In the genomic region with DNA sequence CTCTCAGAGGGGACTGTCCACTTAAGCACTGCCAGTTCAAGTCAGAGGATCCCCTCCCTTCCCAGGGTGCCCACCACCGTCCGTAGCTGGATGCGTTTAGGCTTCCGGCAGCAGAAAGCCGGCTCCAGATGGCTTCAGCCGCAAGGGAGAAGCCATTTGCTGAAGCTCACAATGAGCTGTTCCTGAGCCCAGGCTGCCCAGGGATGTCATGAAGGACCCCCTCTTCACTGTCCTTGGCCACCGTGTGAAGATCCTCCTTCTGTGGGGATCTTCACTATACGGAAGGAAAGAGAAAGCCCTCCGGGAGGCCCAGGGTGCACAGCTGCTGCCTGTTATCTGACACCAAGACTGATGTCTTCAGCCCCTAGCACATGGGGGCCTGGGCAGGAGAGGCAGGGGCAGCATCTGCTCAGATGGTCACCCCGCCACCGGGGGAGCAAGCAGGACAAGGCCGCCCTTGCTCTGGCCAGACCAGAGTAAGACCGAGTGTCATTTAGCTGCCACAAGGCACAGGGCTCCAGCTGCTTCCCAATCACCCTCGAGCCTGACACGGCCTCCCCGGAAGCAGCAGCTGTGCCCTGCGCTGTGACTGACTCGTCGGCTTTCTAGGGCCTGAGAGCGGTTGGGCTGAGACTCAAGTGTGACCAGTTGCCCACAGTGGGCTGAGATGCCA, we compare ENCODE assay signal across 8 mouse cellular contexts.
DNase-seq lines count a peak whose midpoint lies in the region; ATAC-seq and TF ChIP-seq lines count a peak whose summit lies in the region.

No protein-coding gene starts in this region.

- H3K27ac ChIP-seq in kidney, embryonic 16.5 days (ENCODE audit: low read length): peak overlapping the region; percentile 93
- peak overlapping the region; percentile 68 for H3K27ac ChIP-seq in forebrain, embryonic 13.5 days
- peak overlapping the region; percentile 84 for H3K27ac ChIP-seq in intestine, embryonic 14.5 days (ENCODE audit: low read depth)
- H3K27ac ChIP-seq in midbrain, embryonic 11.5 days (ENCODE audit: low read depth, low read length): peak overlapping the region; percentile 63

- 6% methylated on average over 20 of the region's 20 CpGs for WGBS in kidney, embryonic 16.5 days
- 46% methylated on average over 20 of the region's 20 CpGs for WGBS in forebrain, embryonic 13.5 days
- WGBS in intestine, embryonic 14.5 days: 25% methylated on average over 20 of the region's 20 CpGs
- WGBS in midbrain, embryonic 11.5 days: 35% methylated on average over 20 of the region's 20 CpGs

- peak overlapping the region; percentile 11; the same call in 1 of the 2 replicates for H3K4me3 ChIP-seq in kidney, embryonic 16.5 days (ENCODE audit: low read length)
- peak overlapping the region; percentile 31; the same call in 1 of the 2 replicates for H3K4me3 ChIP-seq in G1E (ENCODE audit: low read depth, low read length)
- H3K4me3 ChIP-seq in forebrain, embryonic 13.5 days: no peak overlapping the region
- no peak overlapping the region for H3K4me3 ChIP-seq in intestine, embryonic 14.5 days (ENCODE audit: low read depth, low read length)
- H3K4me3 ChIP-seq in midbrain, embryonic 11.5 days (ENCODE audit: low read depth, low read length): no peak overlapping the region

- H3K27me3 ChIP-seq in kidney, embryonic 16.5 days (ENCODE audit: insufficient read depth, low read length): no peaks in the 10 kb centered on the region
- H3K27me3 ChIP-seq in G1E (ENCODE audit: insufficient read depth, low read length): peaks cover 2% of the 10 kb centered on the region; the same call in 1 of the 2 replicates
- H3K27me3 ChIP-seq in forebrain, embryonic 13.5 days: no peaks in the 10 kb centered on the region
- H3K27me3 ChIP-seq in intestine, embryonic 14.5 days (replicated peaks; ENCODE audit: control insufficient read depth, insufficient read depth, low read length): no peaks in the 10 kb centered on the region
- no peaks in the 10 kb centered on the region for H3K27me3 ChIP-seq in midbrain, embryonic 11.5 days (ENCODE audit: control insufficient read depth, insufficient read depth, low read length)

- H3K36me3 ChIP-seq in kidney, embryonic 16.5 days (ENCODE audit: insufficient read depth, low read length): no peaks in the 10 kb centered on the region
- H3K36me3 ChIP-seq in G1E (replicated peaks): peaks cover 60% of the 10 kb centered on the region
- no peaks in the 10 kb centered on the region for H3K36me3 ChIP-seq in forebrain, embryonic 13.5 days (ENCODE audit: poor library complexity, severe bottlenecking)
- no peaks in the 10 kb centered on the region for H3K36me3 ChIP-seq in intestine, embryonic 14.5 days (ENCODE audit: control insufficient read depth, insufficient read depth, low read length)
- H3K36me3 ChIP-seq in midbrain, embryonic 11.5 days (ENCODE audit: control insufficient read depth, insufficient read depth, low read length): no peaks in the 10 kb centered on the region

- DNase-seq in kidney, postnatal 36 days: no peak
- no peak for DNase-seq in G1E (ENCODE audit: low spot score)
- DNase-seq in intestine, embryonic 14.5 days (ENCODE audit: low spot score): no peak
- peak; percentile 92 for DNase-seq in midbrain, embryonic 11.5 days (ENCODE audit: low spot score, missing footprints)
- peak; percentile 79 to 84 for DNase-seq in thymus, postnatal 36 days
- DNase-seq in urinary bladder, postnatal 25 days (ENCODE audit: low spot score): no peak

- H3K4me1 ChIP-seq in kidney, embryonic 16.5 days (ENCODE audit: insufficient read depth, low read length): peaks cover 81% of the 10 kb centered on the region
- peaks cover 86% of the 10 kb centered on the region for H3K4me1 ChIP-seq in G1E (ENCODE audit: insufficient read depth, low read depth, low read length)
- peaks cover 68% of the 10 kb centered on the region for H3K4me1 ChIP-seq in forebrain, embryonic 13.5 days
- H3K4me1 ChIP-seq in intestine, embryonic 14.5 days (replicated peaks; ENCODE audit: control insufficient read depth, insufficient read depth, low read length): peaks cover 71% of the 10 kb centered on the region
- H3K4me1 ChIP-seq in midbrain, embryonic 11.5 days (ENCODE audit: control insufficient read depth, insufficient read depth, low read length): peaks cover 40% of the 10 kb centered on the region

- no peaks in the 10 kb centered on the region for H3K9me3 ChIP-seq in kidney, embryonic 16.5 days (ENCODE audit: low read length)
- no peaks in the 10 kb centered on the region for H3K9me3 ChIP-seq in G1E (replicated peaks)
- H3K9me3 ChIP-seq in forebrain, embryonic 13.5 days (replicated peaks): no peaks in the 10 kb centered on the region
- H3K9me3 ChIP-seq in intestine, embryonic 14.5 days (ENCODE audit: control insufficient read depth, low read length): no peaks in the 10 kb centered on the region
- no peaks in the 10 kb centered on the region for H3K9me3 ChIP-seq in midbrain, embryonic 11.5 days (ENCODE audit: control insufficient read depth, low read length)

- TF ChIP-seq CTCF in G1E (IDR thresholded peaks at IDR 0.05; ENCODE audit: low read depth, low read length): no peak

- H3K4me2 ChIP-seq in kidney, embryonic 16.5 days (replicated peaks; ENCODE audit: low read depth, low read length): peak overlapping the region; percentile 46
- peak overlapping the region; percentile 30 for H3K4me2 ChIP-seq in forebrain, embryonic 13.5 days
- peak overlapping the region; percentile 34 for H3K4me2 ChIP-seq in intestine, embryonic 14.5 days (ENCODE audit: low read length)
- H3K4me2 ChIP-seq in midbrain, embryonic 11.5 days: 0 out of 2 replicates have a peak overlapping the region, but pooled peaks have one; percentile 19

- H3K9ac ChIP-seq in kidney, embryonic 16.5 days (replicated peaks; ENCODE audit: low read length): peak overlapping the region; percentile 59
- H3K9ac ChIP-seq in forebrain, embryonic 13.5 days: peak overlapping the region; percentile 36
- peak overlapping the region; percentile 14; the same call in 1 of the 2 replicates for H3K9ac ChIP-seq in intestine, embryonic 14.5 days (ENCODE audit: low read length)
- H3K9ac ChIP-seq in midbrain, embryonic 11.5 days (ENCODE audit: low read length): peak overlapping the region; percentile 14; the same call in 1 of the 2 replicates

- no peak for ATAC-seq in kidney, embryonic 16.5 days (ENCODE audit: low FRiP score, low TSS enrichment)
- no peak for ATAC-seq in G1E (ENCODE audit: extremely low read depth, insufficient number of reproducible peaks, low FRiP score, poor library complexity, severe bottlenecking)
- no peak for ATAC-seq in forebrain, embryonic 13.5 days
- ATAC-seq in intestine, embryonic 14.5 days (replicated peaks; ENCODE audit: low FRiP score, low TSS enrichment, low read depth): no peak
- peak; percentile 36 for ATAC-seq in midbrain, embryonic 11.5 days (ENCODE audit: low FRiP score)

Comparison
In these comparisons a context has a peak if more than half of its experiments do, and no peak if none do; other contexts are left out.
1. H3K4me3 ChIP-seq: peak in kidney, embryonic 16.5 days (single experiment) and G1E (single experiment); none in forebrain, embryonic 13.5 days (single experiment), intestine, embryonic 14.5 days (single experiment) and midbrain, embryonic 11.5 days (single experiment).
2. DNase-seq: peak in midbrain, embryonic 11.5 days (single experiment) and thymus, postnatal 36 days (2 of 2); none in kidney, postnatal 36 days (0 of 2), G1E (single experiment), intestine, embryonic 14.5 days (single experiment) and urinary bladder, postnatal 25 days (single experiment).
3. Peak in every context shown above with its lines, with median percentiles within 50 percentile points of each other: H3K27ac ChIP-seq, H3K4me2 ChIP-seq and H3K9ac ChIP-seq.